Mouse (Mus musculus) liver, postnatal 0 days (tissue): ENCODE measurements around the gene Gm16253. TPM values are rescaled to one million over a fixed set of nuclear protein-coding genes. Genes with fewer than 3 reads are reported as not detected.

Experiments used
- ATAC-seq: fragments of 200-750 bp; cut with Nextera tagmentation; 2 replicates; pipeline ENCODE4 v1.8.0; 2017; ENCODE audit warnings: mild to moderate bottlenecking, moderate library complexity
- DNase-seq: peaks from one replicate; pipeline ENCODE4 v3.0.0-alpha.2; 2016
- H3K27ac ChIP-seq: fragments of 300-500 bp; sonication (generic); 2 replicates; pipeline ENCODE4 v1.5.1; 2014; ENCODE audit warnings: antibody characterized with exemption, moderate library complexity, mild to moderate bottlenecking, low read depth
- H3K27me3 ChIP-seq: fragments of 300-500 bp; sonication (generic); 2 replicates; pipeline ENCODE4 v1.6.1; 2014; ENCODE audit warnings: low read length, control low read depth, mixed read lengths; ENCODE audit not compliant: insufficient read depth
- H3K36me3 ChIP-seq: fragments of 300-500 bp; sonication (generic); replicated peaks from 2 replicates; pipeline ENCODE4 v1.6.1; 2014; ENCODE audit warnings: mild to moderate bottlenecking, control low read depth, low read length, moderate library complexity, mixed read lengths; ENCODE audit not compliant: insufficient read depth
- H3K4me1 ChIP-seq: fragments of 300-500 bp; sonication (generic); 2 replicates; pipeline ENCODE4 v1.6.1; 2014; ENCODE audit warnings: antibody characterized with exemption, mild to moderate bottlenecking, control low read depth; ENCODE audit not compliant: insufficient read depth
- H3K4me2 ChIP-seq: fragments of 300-500 bp; sonication (generic); 2 replicates; pipeline ENCODE4 v1.6.1; 2014; ENCODE audit warnings: low read depth, mild to moderate bottlenecking, low read length, moderate library complexity, mixed read lengths
- H3K4me3 ChIP-seq: fragments of 300-500 bp; sonication (generic); 2 replicates; pipeline ENCODE4 v1.5.1; 2014; ENCODE audit warnings: low read depth, low read length
- H3K9ac ChIP-seq: fragments of 300-500 bp; sonication (generic); replicated peaks from 2 replicates; pipeline ENCODE4 v1.6.1; 2014; ENCODE audit warnings: mild to moderate bottlenecking, moderate library complexity
- H3K9me3 ChIP-seq: fragments of 300-500 bp; sonication (generic); 2 replicates; pipeline ENCODE4 v1.6.1; 2016; ENCODE audit warnings: mild to moderate bottlenecking, control low read depth, low read length, mixed read lengths
- CTCF ChIP-seq: sonication (generic); IDR thresholded peaks from 2 replicates; pipeline ENCODE4 v1.5.1; 2016; ENCODE audit warnings: antibody characterized with exemption, low read depth
- EP300 ChIP-seq: IDR thresholded peaks from 2 replicates; pipeline ENCODE4 v1.6.1; 2016; ENCODE audit warnings: antibody characterized with exemption, low read depth, mild to moderate bottlenecking
- WGBS: fragments of 180-500 bp; shearing (Covaris S2); extraction: QIAGEN DNeasy Blood & Tissue Kit; methylation state at CpG from one replicate; pipeline ENCODE4 v1.1.7; 2014; ENCODE audit not compliant: insufficient replicate concordance; 5-methylcytosine and 5-hydroxymethylcytosine counted together
- polyA plus RNA-seq: library from polyadenylated mRNA; unstranded; fragments of >200 nt; fragmentation: Nextera tagmentation; extraction: Ambion mirVana; gene quantifications from 2 replicates; pipeline ENCODE4 v1.2.1, GENCODE M21; 2015

Gene Gm16253
- polyA plus RNA-seq, 1 experiment from 2014 or later, result not detected

- TF ChIP-seq CTCF (peak; percentile 100), EP300 (no peak)
- Histone ChIP-seq H3K27me3 (no peaks in the 10 kb centered on the region), H3K27ac (peak overlapping the region; percentile 50; the same call in 1 of the 2 replicates), H3K4me1 (peaks cover 33% of the 10 kb centered on the region), H3K4me3 (peak overlapping the region; percentile 16), H3K9ac (no peak overlapping the region; the same call in none of the 2 replicates), H3K36me3 (no peaks in the 10 kb centered on the region; the same call in 1 of the 2 replicates), H3K4me2 (peak overlapping the region; percentile 61), H3K9me3 (no peaks in the 10 kb centered on the region)
- WGBS, result 4% methylated on average over 16 of the region's 16 CpGs
- ATAC-seq, result peak; percentile 55
- peak; percentile 93 for DNase-seq
Measured at GRCm38 (mm10) chr3:96579885-96580454, 3.2 kb downstream of the Gm16253 start.

- no peak overlapping the region for H3K4me3 ChIP-seq
- H3K36me3 ChIP-seq, result no peaks in the 10 kb centered on the region; the same call in 1 of the 2 replicates
- no peak overlapping the region for H3K9ac ChIP-seq
- H3K4me1 ChIP-seq, result peaks cover 21% of the 10 kb centered on the region
- TF ChIP-seq CTCF (no peak), EP300 (no peak)
- no peaks in the 10 kb centered on the region for H3K9me3 ChIP-seq
- ATAC-seq (no peak), DNase-seq (no peak)
- no peaks in the 10 kb centered on the region for H3K27me3 ChIP-seq
- H3K27ac ChIP-seq, result no peak overlapping the region
- no peak overlapping the region for H3K4me2 ChIP-seq
- 63% methylated on average over 6 of the region's 6 CpGs for WGBS
Measured at GRCm38 (mm10) chr3:96581141-96581540, 4.4 kb downstream of the Gm16253 start.

GRCm38 (mm10) chr3:96581771-96582515, 5.2 kb downstream of the Gm16253 start:
- WGBS, result 84% methylated on average over 16 of the region's 16 CpGs
- no peak overlapping the region for H3K4me2 ChIP-seq
- no peak for ATAC-seq

GRCm38 (mm10) chr3:96583386-96583785, 6.6 kb downstream of the Gm16253 start:
- TF ChIP-seq EP300, result no peak
- peak; percentile 30; the same call in 1 of the 2 replicates for TF ChIP-seq CTCF
- Histone ChIP-seq H3K4me1 (peaks cover 10% of the 10 kb centered on the region; the same call in 1 of the 2 replicates), H3K27ac (no peak overlapping the region), H3K4me3 (no peak overlapping the region), H3K36me3 (no peaks in the 10 kb centered on the region; the same call in 1 of the 2 replicates), H3K9me3 (peaks cover 4% of the 10 kb centered on the region; the same call in 1 of the 2 replicates), H3K27me3 (no peaks in the 10 kb centered on the region), H3K4me2 (no peak overlapping the region), H3K9ac (no peak overlapping the region)
- WGBS, result 91% methylated on average over 5 of the region's 5 CpGs
- ATAC-seq (no peak), DNase-seq (no peak)

More at GRCm38 (mm10) chr3:96581771-96582515, 5.2 kb downstream of the Gm16253 start:
- Histone ChIP-seq H3K36me3 (no peaks in the 10 kb centered on the region; the same call in 1 of the 2 replicates), H3K9ac (no peak overlapping the region), H3K27me3 (no peaks in the 10 kb centered on the region), H3K9me3 (no peaks in the 10 kb centered on the region), H3K4me3 (no peak overlapping the region), H3K4me1 (peaks cover 13% of the 10 kb centered on the region; the same call in 1 of the 2 replicates), H3K27ac (no peak overlapping the region)
- TF ChIP-seq CTCF, result no peak
- no peak for TF ChIP-seq EP300
- DNase-seq, result no peak

GRCm38 (mm10) chr3:96590657-96591056, 13.9 kb downstream of the Gm16253 start:
- Histone ChIP-seq H3K4me2 (no peak overlapping the region), H3K27ac (no peak overlapping the region), H3K9me3 (peaks cover 4% of the 10 kb centered on the region; the same call in 1 of the 2 replicates), H3K4me3 (no peak overlapping the region), H3K4me1 (peaks cover 9% of the 10 kb centered on the region), H3K27me3 (peaks cover 9% of the 10 kb centered on the region), H3K36me3 (no peaks in the 10 kb centered on the region), H3K9ac (no peak overlapping the region)
- 85% methylated on average over 4 of the region's 4 CpGs for WGBS
- ATAC-seq (no peak), DNase-seq (no peak)
- no peak for TF ChIP-seq CTCF
- no peak for TF ChIP-seq EP300

- WGBS, result 1% methylated on average over 10 of the region's 10 CpGs
- ATAC-seq (peak; percentile 44), DNase-seq (no peak)
- H3K4me2 ChIP-seq, result peak overlapping the region; percentile 83
- H3K9me3 ChIP-seq, result no peaks in the 10 kb centered on the region
- H3K9ac ChIP-seq, result peak overlapping the region; percentile 66
- peak overlapping the region; percentile 75 for H3K27ac ChIP-seq
- no peaks in the 10 kb centered on the region for H3K36me3 ChIP-seq
- TF ChIP-seq CTCF, result no peak
- TF ChIP-seq EP300, result peak; percentile 27; the same call in 1 of the 2 replicates
- peaks cover 30% of the 10 kb centered on the region for H3K4me1 ChIP-seq
- peaks cover 36% of the 10 kb centered on the region for H3K27me3 ChIP-seq
- peak overlapping the region; percentile 67 for H3K4me3 ChIP-seq
Measured at GRCm38 (mm10) chr3:96593374-96593773, 16.6 kb downstream of the Gm16253 start.
